Mouse (Mus musculus): Measurements from ENCODE around the gene Mrpl2. TPM values are rescaled to one million over a fixed set of nuclear protein-coding genes. Genes with fewer than 3 reads are reported as not detected.

Gene Mrpl2
- polyA plus RNA-seq, 1 experiment from 2014 or later, result 144 TPM

GRCm38 (mm10) chr17:46648436-46648835 lies 2.4 kb downstream of the Mrpl2 start:
- Histone ChIP-seq H3K27ac (ENCODE audit: low read depth) (no peak overlapping the region), H3K4me1 (replicated peaks; ENCODE audit: control insufficient read depth, insufficient read depth, low read length) (peaks cover 35% of the 10 kb centered on the region), H3K9me3 (ENCODE audit: control insufficient read depth, low read length) (no peaks in the 10 kb centered on the region), H3K9ac (ENCODE audit: low read length) (no peak overlapping the region), H3K27me3 (replicated peaks; ENCODE audit: control insufficient read depth, insufficient read depth, low read length) (no peaks in the 10 kb centered on the region), H3K4me2 (ENCODE audit: low read length) (no peak overlapping the region), H3K4me3 (ENCODE audit: low read depth, low read length) (no peak overlapping the region), H3K36me3 (ENCODE audit: control insufficient read depth, insufficient read depth, low read length) (peaks cover 24% of the 10 kb centered on the region)
- ATAC-seq (replicated peaks; ENCODE audit: low FRiP score, low TSS enrichment, low read depth), result no peak
- no peak for DNase-seq (ENCODE audit: low spot score)
- WGBS, result 94% methylated on average over 9 of the region's 9 CpGs

GRCm38 (mm10) chr17:46649811-46650210 lies 3.8 kb downstream of the Mrpl2 start:
- H3K9ac ChIP-seq (ENCODE audit: low read length), result peak overlapping the region; percentile 86
- no peak for ATAC-seq (replicated peaks; ENCODE audit: low FRiP score, low TSS enrichment, low read depth)
- H3K4me3 ChIP-seq (ENCODE audit: low read depth, low read length), result peak overlapping the region; percentile 67
- H3K4me2 ChIP-seq (ENCODE audit: low read length), result peak overlapping the region; percentile 85
- WGBS, result 33% methylated on average over 15 of the region's 15 CpGs
- H3K4me1 ChIP-seq (replicated peaks; ENCODE audit: control insufficient read depth, insufficient read depth, low read length), result peaks cover 30% of the 10 kb centered on the region
- H3K27ac ChIP-seq (ENCODE audit: low read depth), result peak overlapping the region; percentile 95
- peak; percentile 53 for DNase-seq (ENCODE audit: low spot score)
- H3K9me3 ChIP-seq (ENCODE audit: control insufficient read depth, low read length), result 0 out of 2 replicates have a peak, but pooled peaks cover 2% of the 10 kb centered on the region
- peaks cover 38% of the 10 kb centered on the region for H3K36me3 ChIP-seq (ENCODE audit: control insufficient read depth, insufficient read depth, low read length)
- H3K27me3 ChIP-seq (replicated peaks; ENCODE audit: control insufficient read depth, insufficient read depth, low read length), result no peaks in the 10 kb centered on the region

- WGBS, result under 1% methylated on average over 56 of the region's 58 CpGs
Measured at GRCm38 (mm10) chr17:46650232-46651031, 4.4 kb downstream of the Mrpl2 start, which contains the start of gene Cul7. Gene Cul7 (plus strand): TSS chr17:46650337.

GRCm38 (mm10) chr17:46651292-46651691 lies 5.3 kb downstream of the Mrpl2 start:
- Histone ChIP-seq H3K27ac (ENCODE audit: low read depth) (peak overlapping the region; percentile 95), H3K9me3 (ENCODE audit: control insufficient read depth, low read length) (0 out of 2 replicates have a peak, but pooled peaks cover 2% of the 10 kb centered on the region), H3K4me3 (ENCODE audit: low read depth, low read length) (peak overlapping the region; percentile 67), H3K36me3 (ENCODE audit: control insufficient read depth, insufficient read depth, low read length) (peaks cover 50% of the 10 kb centered on the region), H3K9ac (ENCODE audit: low read length) (peak overlapping the region; percentile 86), H3K4me1 (replicated peaks; ENCODE audit: control insufficient read depth, insufficient read depth, low read length) (peaks cover 32% of the 10 kb centered on the region), H3K4me2 (ENCODE audit: low read length) (peak overlapping the region; percentile 85), H3K27me3 (replicated peaks; ENCODE audit: control insufficient read depth, insufficient read depth, low read length) (no peaks in the 10 kb centered on the region)
- DNase-seq (ENCODE audit: low spot score) (no peak), ATAC-seq (replicated peaks; ENCODE audit: low FRiP score, low TSS enrichment, low read depth) (no peak)
- WGBS, result 65% methylated on average over 17 of the region's 17 CpGs

More at GRCm38 (mm10) chr17:46650232-46651031, 4.4 kb downstream of the Mrpl2 start, which contains the start of gene Cul7:
- H3K4me3 ChIP-seq (ENCODE audit: low read depth, low read length), result peak within 1 kb of the TSS; percentile 67
- peak; percentile 91 for DNase-seq (ENCODE audit: low spot score)
- H3K4me1 ChIP-seq (replicated peaks; ENCODE audit: control insufficient read depth, insufficient read depth, low read length), result peaks cover 28% of the 10 kb centered on the region
- H3K36me3 ChIP-seq (ENCODE audit: control insufficient read depth, insufficient read depth, low read length), result peaks cover 41% of the 10 kb centered on the region
- peak within 1 kb of the TSS; percentile 86 for H3K9ac ChIP-seq (ENCODE audit: low read length)
- H3K27me3 ChIP-seq (replicated peaks; ENCODE audit: control insufficient read depth, insufficient read depth, low read length), result no peaks in the 10 kb centered on the region
- ATAC-seq (replicated peaks; ENCODE audit: low FRiP score, low TSS enrichment, low read depth), result peak; percentile 84
- H3K9me3 ChIP-seq (ENCODE audit: control insufficient read depth, low read length), result 0 out of 2 replicates have a peak, but pooled peaks cover 2% of the 10 kb centered on the region
- peak within 1 kb of the TSS; percentile 95 for H3K27ac ChIP-seq (ENCODE audit: low read depth)
- peak within 1 kb of the TSS; percentile 85 for H3K4me2 ChIP-seq (ENCODE audit: low read length)

GRCm38 (mm10) chr17:46651755-46652547 lies 5.9 kb downstream of the Mrpl2 start:
- no peak for DNase-seq (ENCODE audit: low spot score)
- no peak for ATAC-seq (replicated peaks; ENCODE audit: low FRiP score, low TSS enrichment, low read depth)
- Histone ChIP-seq H3K36me3 (ENCODE audit: control insufficient read depth, insufficient read depth, low read length) (peaks cover 56% of the 10 kb centered on the region), H3K27me3 (replicated peaks; ENCODE audit: control insufficient read depth, insufficient read depth, low read length) (no peaks in the 10 kb centered on the region), H3K4me3 (ENCODE audit: low read depth, low read length) (peak overlapping the region; percentile 67), H3K4me2 (ENCODE audit: low read length) (peak overlapping the region; percentile 85), H3K9me3 (ENCODE audit: control insufficient read depth, low read length) (0 out of 2 replicates have a peak, but pooled peaks cover 2% of the 10 kb centered on the region), H3K9ac (ENCODE audit: low read length) (peak overlapping the region; percentile 86), H3K27ac (ENCODE audit: low read depth) (no peak overlapping the region; the same call in 1 of the 2 replicates), H3K4me1 (replicated peaks; ENCODE audit: control insufficient read depth, insufficient read depth, low read length) (peaks cover 28% of the 10 kb centered on the region)
- WGBS, result 64% methylated on average over 20 of the region's 20 CpGs

- 78% methylated on average over 6 of the region's 6 CpGs for WGBS
Measured at GRCm38 (mm10) chr17:46656054-46656453, 10.0 kb downstream of the Mrpl2 start.

GRCm38 (mm10) chr17:46661351-46661750 lies 15.3 kb downstream of the Mrpl2 start:
- no peak overlapping the region for H3K4me3 ChIP-seq (ENCODE audit: low read depth, low read length)
- ATAC-seq (replicated peaks; ENCODE audit: low FRiP score, low TSS enrichment, low read depth), result no peak
- H3K4me1 ChIP-seq (replicated peaks; ENCODE audit: control insufficient read depth, insufficient read depth, low read length), result no peaks in the 10 kb centered on the region
- no peak overlapping the region for H3K9ac ChIP-seq (ENCODE audit: low read length)
- no peak overlapping the region for H3K4me2 ChIP-seq (ENCODE audit: low read length)
- DNase-seq (ENCODE audit: low spot score), result no peak
- 94% methylated on average over 9 of the region's 9 CpGs for WGBS
- no peaks in the 10 kb centered on the region for H3K27me3 ChIP-seq (replicated peaks; ENCODE audit: control insufficient read depth, insufficient read depth, low read length)
- no peaks in the 10 kb centered on the region for H3K9me3 ChIP-seq (ENCODE audit: control insufficient read depth, low read length)
- no peak overlapping the region for H3K27ac ChIP-seq (ENCODE audit: low read depth)
- H3K36me3 ChIP-seq (ENCODE audit: control insufficient read depth, insufficient read depth, low read length), result peaks cover 95% of the 10 kb centered on the region

More at GRCm38 (mm10) chr17:46656054-46656453, 10.0 kb downstream of the Mrpl2 start:
- H3K4me2 ChIP-seq (ENCODE audit: low read length), result no peak overlapping the region
- ATAC-seq (replicated peaks; ENCODE audit: low FRiP score, low TSS enrichment, low read depth) (no peak), DNase-seq (ENCODE audit: low spot score) (no peak)
- H3K9ac ChIP-seq (ENCODE audit: low read length), result no peak overlapping the region
- no peaks in the 10 kb centered on the region for H3K27me3 ChIP-seq (replicated peaks; ENCODE audit: control insufficient read depth, insufficient read depth, low read length)
- H3K9me3 ChIP-seq (ENCODE audit: control insufficient read depth, low read length), result 0 out of 2 replicates have a peak, but pooled peaks cover 2% of the 10 kb centered on the region
- peaks cover 89% of the 10 kb centered on the region for H3K36me3 ChIP-seq (ENCODE audit: control insufficient read depth, insufficient read depth, low read length)
- H3K4me1 ChIP-seq (replicated peaks; ENCODE audit: control insufficient read depth, insufficient read depth, low read length), result peaks cover 18% of the 10 kb centered on the region
- H3K27ac ChIP-seq (ENCODE audit: low read depth), result no peak overlapping the region
- no peak overlapping the region for H3K4me3 ChIP-seq (ENCODE audit: low read depth, low read length)

- WGBS, result 90% methylated on average over 12 of the region's 12 CpGs
- Histone ChIP-seq H3K9me3 (ENCODE audit: control insufficient read depth, low read length) (no peaks in the 10 kb centered on the region), H3K4me1 (replicated peaks; ENCODE audit: control insufficient read depth, insufficient read depth, low read length) (no peaks in the 10 kb centered on the region), H3K4me2 (ENCODE audit: low read length) (no peak overlapping the region), H3K27ac (ENCODE audit: low read depth) (no peak overlapping the region), H3K9ac (ENCODE audit: low read length) (no peak overlapping the region), H3K4me3 (ENCODE audit: low read depth, low read length) (no peak overlapping the region), H3K36me3 (ENCODE audit: control insufficient read depth, insufficient read depth, low read length) (peaks cover 95% of the 10 kb centered on the region), H3K27me3 (replicated peaks; ENCODE audit: control insufficient read depth, insufficient read depth, low read length) (no peaks in the 10 kb centered on the region)
- ATAC-seq (replicated peaks; ENCODE audit: low FRiP score, low TSS enrichment, low read depth) (no peak), DNase-seq (ENCODE audit: low spot score) (no peak)
Measured at GRCm38 (mm10) chr17:46661981-46662380, 16.0 kb downstream of the Mrpl2 start.
